Mouse (Mus musculus) lung, embryonic 16.5 days (tissue): ENCODE data around the gene Slc9a5. TPM values are rescaled to one million over a fixed set of nuclear protein-coding genes. Genes with fewer than 3 reads are reported as not detected.

ENCODE experiments used
- ATAC-seq: fragments of 200-750 bp; cut with Nextera tagmentation; 2 replicates; pipeline ENCODE4 v1.8.0; 2017; ENCODE audit warnings: low read depth, mild to moderate bottlenecking, moderate library complexity
- H3K27ac ChIP-seq: fragments of 300-500 bp; sonication (generic); 2 replicates; pipeline ENCODE4 v1.5.1; 2014; ENCODE audit warnings: mild to moderate bottlenecking, control low read depth, low read length
- H3K27me3 ChIP-seq: fragments of 300-500 bp; sonication (generic); 2 replicates; pipeline ENCODE4 v1.6.1; 2014; ENCODE audit warnings: low read depth, low read length, mixed read lengths; ENCODE audit not compliant: control insufficient read depth, insufficient read depth
- H3K36me3 ChIP-seq: fragments of 300-500 bp; sonication (generic); 2 replicates; pipeline ENCODE4 v1.6.1; 2014; ENCODE audit warnings: low read length; ENCODE audit not compliant: control insufficient read depth, insufficient read depth
- H3K4me1 ChIP-seq: fragments of 300-500 bp; sonication (generic); replicated peaks from 2 replicates; pipeline ENCODE4 v1.6.1; 2014; ENCODE audit warnings: low read length, mixed read lengths; ENCODE audit not compliant: control insufficient read depth, insufficient read depth
- H3K4me2 ChIP-seq: fragments of 300-500 bp; sonication (generic); 2 replicates; pipeline ENCODE4 v1.6.1; 2014; ENCODE audit warnings: low read depth, low read length, control low read depth
- H3K4me3 ChIP-seq: fragments of 300-500 bp; sonication (generic); 2 replicates; pipeline ENCODE4 v1.5.1; 2014; ENCODE audit warnings: mild to moderate bottlenecking, low read length, control low read depth
- H3K9ac ChIP-seq: fragments of 300-500 bp; sonication (generic); 2 replicates; pipeline ENCODE4 v1.6.1; 2014; ENCODE audit warnings: low read length, control low read depth
- H3K9me3 ChIP-seq: fragments of 300-500 bp; sonication (generic); 2 replicates; pipeline ENCODE4 v1.6.1; 2016; ENCODE audit warnings: low read length; ENCODE audit not compliant: control insufficient read depth
- WGBS: fragments of 180-500 bp; shearing (Covaris S2); extraction: QIAGEN DNeasy Blood & Tissue Kit; methylation state at CpG from one replicate; pipeline ENCODE4 v1.1.7; 2014; 5-methylcytosine and 5-hydroxymethylcytosine counted together
- polyA plus RNA-seq: library from polyadenylated mRNA; unstranded; fragments of >200 nt; fragmentation: Nextera tagmentation; extraction: Ambion mirVana; gene quantifications from 2 replicates; pipeline ENCODE4 v1.2.1, GENCODE M21; 2015

Gene Slc9a5
- polyA plus RNA-seq, 1 experiment from 2014 or later, result 6.3 TPM

- Histone ChIP-seq H3K27ac (no peak overlapping the region), H3K4me3 (no peak overlapping the region), H3K36me3 (peaks cover 63% of the 10 kb centered on the region), H3K4me1 (peaks cover 28% of the 10 kb centered on the region), H3K9me3 (no peaks in the 10 kb centered on the region), H3K4me2 (no peak overlapping the region), H3K27me3 (no peaks in the 10 kb centered on the region), H3K9ac (no peak overlapping the region)
- WGBS, result 70% methylated on average over 32 of the region's 32 CpGs
- no peak for ATAC-seq
Measured at GRCm38 (mm10) chr8:105336373-105337130, 12.1 kb upstream of the Slc9a5 start.

DNA sequence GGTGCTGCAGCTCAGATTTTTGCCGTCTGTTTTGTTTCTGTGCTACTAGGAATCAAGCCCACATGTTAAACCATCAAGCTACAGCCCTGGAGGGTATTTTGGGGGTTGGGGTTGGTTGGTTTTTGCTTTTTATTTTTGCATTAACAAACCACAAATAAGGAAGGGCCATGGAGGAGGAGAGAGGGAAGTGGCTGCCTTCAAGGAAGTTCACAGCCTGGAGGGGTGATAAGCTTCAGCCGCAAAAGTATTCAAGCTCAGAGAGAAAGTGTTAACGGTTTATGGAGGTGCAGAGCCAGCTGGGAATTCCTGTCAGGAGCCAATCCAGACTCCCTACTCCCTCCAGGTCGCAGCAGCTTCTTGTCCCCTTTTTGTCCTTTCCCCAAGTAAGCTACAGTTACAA, 9.7 kb upstream of the Slc9a5 start:
- Histone ChIP-seq H3K4me3 (no peak overlapping the region), H3K4me2 (no peak overlapping the region), H3K9me3 (no peaks in the 10 kb centered on the region), H3K9ac (peak overlapping the region; percentile 5; the same call in 1 of the 2 replicates), H3K36me3 (peaks cover 50% of the 10 kb centered on the region), H3K27me3 (no peaks in the 10 kb centered on the region), H3K27ac (peak overlapping the region; percentile 94), H3K4me1 (peaks cover 47% of the 10 kb centered on the region)
- 24% methylated on average over 4 of the region's 4 CpGs for WGBS
- no peak for ATAC-seq

DNA sequence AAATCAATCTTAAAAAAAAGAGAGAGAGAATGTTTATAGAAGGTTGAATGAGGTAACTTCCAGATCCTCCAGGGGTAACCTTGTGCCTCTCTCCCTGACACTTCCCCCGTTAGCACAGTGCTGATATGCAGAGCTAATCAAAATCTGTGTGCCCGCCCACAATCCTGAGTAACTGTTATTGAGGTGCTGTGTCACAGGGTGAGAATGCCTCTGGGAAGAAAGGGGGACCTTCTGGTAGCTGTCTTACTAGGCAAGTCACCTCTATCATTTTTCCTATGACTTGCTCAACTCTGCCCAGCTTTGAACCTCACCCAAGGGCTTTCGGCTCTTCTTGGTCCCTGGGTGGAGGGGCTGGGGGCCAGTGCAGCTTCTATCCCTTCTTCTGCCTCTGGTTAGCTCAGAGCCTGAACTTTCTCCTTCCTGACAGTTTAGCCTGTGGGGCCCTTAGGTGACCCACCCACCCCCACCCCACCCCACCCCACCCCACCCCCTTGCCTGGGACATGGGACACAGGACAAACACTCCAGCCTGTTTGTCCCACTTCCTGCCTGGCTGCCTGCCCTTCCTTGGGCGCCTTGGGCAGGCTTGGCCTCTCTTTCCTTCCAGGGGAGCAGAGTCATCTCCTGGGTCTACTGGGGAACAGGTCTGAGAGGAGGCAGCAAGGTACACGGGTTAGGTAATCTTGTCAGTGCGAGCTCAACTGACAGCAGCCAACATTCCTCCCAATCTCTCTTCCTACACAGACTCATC, 8.6 kb upstream of the Slc9a5 start:
- peak; percentile 31 for ATAC-seq
- peak overlapping the region; percentile 5; the same call in 1 of the 2 replicates for H3K4me3 ChIP-seq
- H3K36me3 ChIP-seq, result peaks cover 40% of the 10 kb centered on the region
- WGBS, result 32% methylated on average over 6 of the region's 6 CpGs
- H3K4me1 ChIP-seq, result peaks cover 55% of the 10 kb centered on the region
- no peaks in the 10 kb centered on the region for H3K9me3 ChIP-seq
- H3K27me3 ChIP-seq, result no peaks in the 10 kb centered on the region
- H3K27ac ChIP-seq, result peak overlapping the region; percentile 94
- H3K4me2 ChIP-seq, result peak overlapping the region; percentile 37
- H3K9ac ChIP-seq, result peak overlapping the region; percentile 53

DNA sequence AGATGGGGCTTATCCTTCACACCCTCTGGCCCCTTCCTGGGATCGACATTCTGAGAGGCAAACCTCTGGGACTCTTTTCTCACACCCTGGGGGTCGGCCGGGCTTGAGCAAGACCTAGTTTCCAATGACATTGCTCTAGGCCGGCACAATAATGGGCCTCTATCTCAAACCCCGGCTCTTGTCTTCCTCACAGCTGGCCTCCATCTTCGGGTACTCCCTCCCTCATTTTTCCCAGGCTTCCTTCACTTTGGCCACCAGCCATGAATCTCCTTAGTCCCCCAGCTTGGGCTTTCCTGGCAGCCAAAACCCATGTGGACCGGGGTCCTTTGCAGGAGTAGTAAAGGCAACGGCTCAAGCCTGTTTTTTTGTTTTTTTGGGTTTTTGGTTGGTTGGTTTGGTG, 7.2 kb upstream of the Slc9a5 start:
- WGBS, result 19% methylated on average over 8 of the region's 8 CpGs
- no peak overlapping the region; the same call in 1 of the 2 replicates for H3K4me2 ChIP-seq
- ATAC-seq, result peak; percentile 87
- H3K27me3 ChIP-seq, result no peaks in the 10 kb centered on the region
- H3K36me3 ChIP-seq, result peaks cover 28% of the 10 kb centered on the region
- H3K27ac ChIP-seq, result peak overlapping the region; percentile 94
- H3K4me1 ChIP-seq, result peaks cover 63% of the 10 kb centered on the region
- no peaks in the 10 kb centered on the region for H3K9me3 ChIP-seq
- no peak overlapping the region for H3K4me3 ChIP-seq
- no peak overlapping the region for H3K9ac ChIP-seq

DNA sequence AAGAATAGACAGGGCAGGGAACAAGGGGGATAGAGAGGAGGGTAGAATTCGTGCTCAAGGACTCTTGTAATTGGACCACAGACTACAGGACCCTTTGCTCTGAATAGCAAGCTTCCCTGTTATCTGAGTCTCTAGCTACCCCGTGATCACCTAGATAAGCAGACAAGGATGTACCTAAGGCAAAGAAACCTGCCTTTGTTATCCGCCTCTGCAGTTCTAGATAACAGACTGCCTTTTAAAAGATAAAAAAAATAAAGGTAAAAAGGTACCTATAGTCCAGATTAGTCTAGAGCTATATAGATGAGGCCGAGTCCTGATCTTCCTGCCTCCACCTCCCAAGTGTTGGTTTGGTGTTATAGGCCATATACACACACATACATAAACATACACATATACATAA, 5.9 kb upstream of the Slc9a5 start:
- Histone ChIP-seq H3K4me3 (peak overlapping the region; percentile 91), H3K27ac (peak overlapping the region; percentile 98), H3K4me2 (peak overlapping the region; percentile 92), H3K9me3 (no peaks in the 10 kb centered on the region), H3K27me3 (no peaks in the 10 kb centered on the region), H3K9ac (peak overlapping the region; percentile 49), H3K4me1 (peaks cover 63% of the 10 kb centered on the region), H3K36me3 (peaks cover 14% of the 10 kb centered on the region)
- no peak for ATAC-seq
- 44% methylated on average over 4 of the region's 4 CpGs for WGBS

DNA sequence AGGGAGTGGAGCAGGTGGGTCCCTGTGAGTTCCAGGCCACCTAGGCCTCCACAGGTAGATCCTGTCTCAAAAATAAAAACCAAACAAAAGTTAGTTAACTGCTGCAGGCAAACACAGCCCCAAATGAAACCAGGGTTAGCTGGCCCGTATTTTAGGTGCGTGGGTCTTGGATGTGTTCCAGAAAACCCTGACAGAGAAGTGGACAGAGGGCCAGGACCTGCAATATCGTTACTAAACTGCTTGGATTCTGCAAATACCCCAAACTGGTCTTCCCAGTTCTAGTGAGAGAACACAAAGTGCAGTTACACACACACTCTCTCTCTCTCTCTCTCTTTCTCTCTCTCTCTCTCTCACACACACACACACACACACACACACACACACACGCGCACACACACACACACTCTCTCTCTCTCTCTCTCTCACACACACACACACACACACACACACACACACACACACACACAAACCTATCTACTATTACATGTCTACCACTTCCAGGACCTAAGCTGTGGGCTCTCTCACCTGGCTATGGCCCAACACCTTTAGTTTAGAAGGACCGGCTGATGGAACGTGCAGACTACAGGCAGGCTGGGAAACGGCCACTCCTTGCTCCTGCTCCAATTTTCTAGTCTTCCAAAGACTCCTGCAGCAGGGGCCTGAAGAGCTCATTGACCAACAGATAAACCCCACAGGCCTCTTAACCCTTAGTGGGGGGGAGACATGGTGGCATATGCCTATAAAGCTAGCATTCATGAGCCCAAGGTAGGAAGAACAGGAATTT, 4.7 kb upstream of the Slc9a5 start:
- peak overlapping the region; percentile 91 for H3K4me3 ChIP-seq
- 0 out of 2 replicates have a peak, but pooled peaks cover 4% of the 10 kb centered on the region for H3K36me3 ChIP-seq
- H3K4me2 ChIP-seq, result peak overlapping the region; percentile 92
- peaks cover 60% of the 10 kb centered on the region for H3K4me1 ChIP-seq
- ATAC-seq, result no peak
- H3K27ac ChIP-seq, result peak overlapping the region; percentile 98
- no peaks in the 10 kb centered on the region for H3K27me3 ChIP-seq
- WGBS, result 25% methylated on average over 8 of the region's 8 CpGs
- no peaks in the 10 kb centered on the region for H3K9me3 ChIP-seq
- H3K9ac ChIP-seq, result peak overlapping the region; percentile 96

- no peaks in the 10 kb centered on the region for H3K27me3 ChIP-seq
- no peaks in the 10 kb centered on the region for H3K9me3 ChIP-seq
- peak overlapping the region; percentile 92 for H3K4me2 ChIP-seq
- H3K4me1 ChIP-seq, result peaks cover 49% of the 10 kb centered on the region
- 23% methylated on average over 7 of the region's 7 CpGs for WGBS
- 0 out of 2 replicates have a peak, but pooled peaks cover 4% of the 10 kb centered on the region for H3K36me3 ChIP-seq
- no peak for ATAC-seq
- H3K27ac ChIP-seq, result peak overlapping the region; percentile 98
- peak overlapping the region; percentile 96 for H3K9ac ChIP-seq
- peak overlapping the region; percentile 91 for H3K4me3 ChIP-seq
Measured at GRCm38 (mm10) chr8:105345061-105345975, 3.3 kb upstream of the Slc9a5 start.

- peak overlapping the region; percentile 91 for H3K4me3 ChIP-seq
- H3K27ac ChIP-seq, result peak overlapping the region; percentile 98
- H3K4me2 ChIP-seq, result peak overlapping the region; percentile 92
- no peaks in the 10 kb centered on the region for H3K9me3 ChIP-seq
- peak overlapping the region; percentile 96 for H3K9ac ChIP-seq
- H3K4me1 ChIP-seq, result peaks cover 38% of the 10 kb centered on the region
- 1% methylated on average over 29 of the region's 34 CpGs for WGBS
- no peaks in the 10 kb centered on the region; the same call in 1 of the 2 replicates for H3K27me3 ChIP-seq
- 0 out of 2 replicates have a peak, but pooled peaks cover 4% of the 10 kb centered on the region for H3K36me3 ChIP-seq
- ATAC-seq, result peak; percentile 64
Measured at GRCm38 (mm10) chr8:105346611-105347427, 1.8 kb upstream of the Slc9a5 start.
